ENCODE assay signal across 17 mouse cellular contexts in genomic region chr5:123878056-123878455, GRCm38 (mm10). TPM values are rescaled to one million over a fixed set of nuclear protein-coding genes. Genes with fewer than 3 reads are reported as not detected.
DNase-seq lines count a peak whose midpoint lies in the region; ATAC-seq and TF ChIP-seq lines count a peak whose summit lies in the region.
"Had no signal": no experiment of that assay in that cellular context is flagged by ENCODE, and none has a peak within 500 bp of the region (broad histone marks: within the 10 kb centered on the region; RNA-seq: fewer than 3 reads in every experiment).

No protein-coding gene starts in this region.

- no peaks in the 10 kb centered on the region for H3K36me3 ChIP-seq in kidney, embryonic 16.5 days (ENCODE audit: insufficient read depth, low read length)
- H3K36me3 ChIP-seq: G1E; midbrain, embryonic 10.5 days had no signal

- peaks cover 30% of the 10 kb centered on the region for H3K4me1 ChIP-seq in kidney, embryonic 16.5 days (ENCODE audit: insufficient read depth, low read length)
- peaks cover 23% of the 10 kb centered on the region for H3K4me1 ChIP-seq in brown adipose tissue, adult 24 weeks (ENCODE audit: control insufficient read depth, insufficient read depth, insufficient read length, low read length)
- H3K4me1 ChIP-seq: forebrain, embryonic 13.5 days had no signal

- no peak overlapping the region for H3K27ac ChIP-seq in gastrocnemius, adult 2 months
- H3K27ac ChIP-seq in kidney, embryonic 16.5 days (ENCODE audit: low read length) = peak overlapping the region; percentile 65; the same call in 1 of the 2 replicates
- no peak overlapping the region; the same call in 1 of the 2 replicates for H3K27ac ChIP-seq in brown adipose tissue, adult 24 weeks (replicated peaks; ENCODE audit: low read depth, low read length)
- H3K27ac ChIP-seq: forebrain, embryonic 13.5 days; liver, embryonic 14.5 days; midbrain, embryonic 10.5 days had no signal

- 15% methylated on average over 14 of the region's 14 CpGs for WGBS in kidney, embryonic 16.5 days

- H3K4me2 ChIP-seq in kidney, embryonic 16.5 days (replicated peaks; ENCODE audit: low read depth, low read length) = peak overlapping the region; percentile 42
- H3K4me2 ChIP-seq: forebrain, embryonic 13.5 days had no signal

- intact Hi-C loops in gastrocnemius, adult 2 months (cut with DNase I) = no loop called here

- TF ChIP-seq CTCF in gastrocnemius, adult 2 months (IDR thresholded peaks at IDR 0.05) = no peak

- H3K9ac ChIP-seq in kidney, embryonic 16.5 days (replicated peaks; ENCODE audit: low read length) = peak overlapping the region; percentile 43; the same call in 1 of the 2 replicates
- H3K9ac ChIP-seq: forebrain, embryonic 13.5 days; liver, embryonic 14.5 days had no signal

- ATAC-seq in kidney, embryonic 16.5 days (ENCODE audit: low FRiP score, low TSS enrichment) = 0 out of 2 replicates have a peak, but pooled peaks have one; percentile 43
- no peak for ATAC-seq in megakaryocyte progenitor cell, adult 5-6 weeks (replicated peaks; ENCODE audit: poor library complexity)
- ATAC-seq: activated CD4-positive, CD25-positive, alpha-beta regulatory T cell, adult 4 months; forebrain, embryonic 13.5 days had no signal

- peak overlapping the region; percentile 40 for H3K4me3 ChIP-seq in gastrocnemius, adult 2 months
- H3K4me3 ChIP-seq in kidney, embryonic 16.5 days (ENCODE audit: low read length) = peak overlapping the region; percentile 14
- peak overlapping the region; percentile 48 for H3K4me3 ChIP-seq in brown adipose tissue, adult 24 weeks (ENCODE audit: insufficient read depth, low read depth, low read length)
- H3K4me3 ChIP-seq: forebrain, embryonic 13.5 days; midbrain, embryonic 10.5 days had no signal

- no peaks in the 10 kb centered on the region for H3K27me3 ChIP-seq in kidney, embryonic 16.5 days (ENCODE audit: insufficient read depth, low read length)
- H3K27me3 ChIP-seq: forebrain, embryonic 13.5 days had no signal

- H3K9me3 ChIP-seq in kidney, embryonic 16.5 days (ENCODE audit: low read length) = no peaks in the 10 kb centered on the region
- H3K9me3 ChIP-seq: forebrain, embryonic 13.5 days; G1E; midbrain, embryonic 10.5 days had no signal

- DNase-seq in gastrocnemius, adult 2 months = no peak
- DNase-seq in gastrocnemius, adult 8-10 months (ENCODE audit: low spot score in 2 of 2) = no peak
- no peak for DNase-seq in kidney, adult 9 months
- DNase-seq in kidney, postnatal 4 days = peak; percentile 41 to 61
- no peak for DNase-seq in urinary bladder, postnatal 10 days (ENCODE audit: low spot score)
- DNase-seq: cerebellum, adult 8-10 months; thymus, postnatal 14 days had no signal

RNA-seq across cellular contexts. Expression of gene Hcar1, which starts 1.8 kb away (rescaled TPM):
- under 1 TPM; 0.08 to 0.17 TPM for total RNA-seq in gastrocnemius, adult 2 months (2021)
- total RNA-seq in gastrocnemius, adult 8-10 months (2022) = under 1 TPM; 0.12 to 0.72 (median 0.32) TPM
- polyA plus RNA-seq in kidney, embryonic 16.5 days (2015; fragmentation: Nextera tagmentation; extraction: Ambion mirVana) = 3.0 and 3.2 TPM in 2 replicates
- polyA plus RNA-seq in brown adipose tissue, adult 24 weeks (2012; ENCODE audit: insufficient read depth, insufficient read length, missing spikeins) = 10.5 and 17.4 TPM in 2 replicates
- not detected in 2 replicates for total RNA-seq in megakaryocyte progenitor cell, adult 5-6 weeks (2015)
- total RNA-seq in megakaryocyte progenitor cell, adult 5-6 weeks (2017) = not detected in 2 replicates
- total RNA-seq: granulocyte monocyte progenitor cell, adult 5-6 weeks had no signal
- polyA plus RNA-seq: activated CD4-positive, CD25-positive, alpha-beta regulatory T cell, adult 4 months; G1E; midbrain, embryonic 10.5 days had no signal

RNA-seq across cellular contexts. Expression of gene Hcar2, which starts 12.8 kb away (rescaled TPM):
- total RNA-seq in gastrocnemius, adult 2 months (2021) = not detected
- total RNA-seq in gastrocnemius, adult 8-10 months (2022) = under 1 TPM in 2 of 4 experiments, not detected in 2; 0.13 to 0.25 TPM
- polyA plus RNA-seq in kidney, embryonic 16.5 days (2015; fragmentation: Nextera tagmentation; extraction: Ambion mirVana) = not detected in 2 replicates
- 3.9 and 8.7 TPM in 2 replicates for polyA plus RNA-seq in brown adipose tissue, adult 24 weeks (2012; ENCODE audit: insufficient read depth, insufficient read length, missing spikeins)
- total RNA-seq in megakaryocyte progenitor cell, adult 5-6 weeks (2015) = 2.7 and 11.6 TPM in 2 replicates
- total RNA-seq in megakaryocyte progenitor cell, adult 5-6 weeks (2017) = 1.3 and 4.0 TPM in 2 replicates
- total RNA-seq: left cerebral cortex, adult 18-20 months had no signal
- polyA plus RNA-seq: activated CD4-positive, CD25-positive, alpha-beta regulatory T cell, adult 4 months; forebrain, embryonic 13.5 days; G1E; midbrain, embryonic 10.5 days had no signal

RNA-seq across cellular contexts. Expression of gene Denr, which starts 28.9 kb away (rescaled TPM):
- 10 to 100 TPM; 40.1 to 49.3 TPM for total RNA-seq in gastrocnemius, adult 2 months (2021)
- total RNA-seq in gastrocnemius, adult 8-10 months (2022) = 10 to 100 TPM; 49.2 to 59.2 (median 52.6) TPM
- 107 and 124 TPM in 2 replicates for polyA plus RNA-seq in kidney, embryonic 16.5 days (2015; fragmentation: Nextera tagmentation; extraction: Ambion mirVana)
- polyA plus RNA-seq in brown adipose tissue, adult 24 weeks (2012; ENCODE audit: insufficient read depth, insufficient read length, missing spikeins) = 77.1 and 88.1 TPM in 2 replicates
- 113 and 123 TPM in 2 replicates for total RNA-seq in megakaryocyte progenitor cell, adult 5-6 weeks (2015)
- total RNA-seq in megakaryocyte progenitor cell, adult 5-6 weeks (2017) = 90.6 and 105 TPM in 2 replicates

RNA-seq across cellular contexts. Expression of gene Gm43518, which starts 49.2 kb away (rescaled TPM):
- total RNA-seq in gastrocnemius, adult 2 months (2021) = 1 to 10 TPM in 1 of 2 experiments, under 1 TPM in 1; 0.89 to 1.1 TPM
- under 1 TPM in 1 of 4 experiments, not detected in 3; 0.94 TPM for total RNA-seq in gastrocnemius, adult 8-10 months (2022)
- 3.3 and 4.0 TPM in 2 replicates for polyA plus RNA-seq in kidney, embryonic 16.5 days (2015; fragmentation: Nextera tagmentation; extraction: Ambion mirVana)
- not detected in 2 replicates for polyA plus RNA-seq in brown adipose tissue, adult 24 weeks (2012; ENCODE audit: insufficient read depth, insufficient read length, missing spikeins)
- 1.8 TPM in 1 of 2 replicates, not detected in the other for total RNA-seq in megakaryocyte progenitor cell, adult 5-6 weeks (2015)
- not detected in 2 replicates for total RNA-seq in megakaryocyte progenitor cell, adult 5-6 weeks (2017)
- total RNA-seq: granulocyte monocyte progenitor cell, adult 5-6 weeks had no signal
- polyA plus RNA-seq: G1E had no signal

RNA-seq across cellular contexts. Expression of gene Ccdc62, which starts 52.4 kb away (rescaled TPM):
- under 1 TPM; 0.66 to 0.73 TPM for total RNA-seq in gastrocnemius, adult 2 months (2021)
- total RNA-seq in gastrocnemius, adult 8-10 months (2022) = 1 to 10 TPM in 3 of 4 experiments, under 1 TPM in 1; 0.56 to 2.1 (median 1.3) TPM
- 6.3 and 6.8 TPM in 2 replicates for polyA plus RNA-seq in kidney, embryonic 16.5 days (2015; fragmentation: Nextera tagmentation; extraction: Ambion mirVana)
- polyA plus RNA-seq in brown adipose tissue, adult 24 weeks (2012; ENCODE audit: insufficient read depth, insufficient read length, missing spikeins) = 6.1 and 11.5 TPM in 2 replicates
- total RNA-seq in megakaryocyte progenitor cell, adult 5-6 weeks (2015) = 0.32 and 1.1 TPM in 2 replicates
- total RNA-seq in megakaryocyte progenitor cell, adult 5-6 weeks (2017) = 0.14 and 1.8 TPM in 2 replicates

Comparison
In these comparisons a context has a peak if more than half of its experiments do, and no peak if none do; other contexts are left out.
1. DNase-seq: peak in kidney, postnatal 4 days (2 of 2); none in gastrocnemius, adult 2 months (single experiment), gastrocnemius, adult 8-10 months (0 of 2), kidney, adult 9 months (single experiment) and urinary bladder, postnatal 10 days (single experiment).
2. Peak in every context shown above with its lines, with median percentiles within 50 percentile points of each other: H3K4me3 ChIP-seq.